Mouse (Mus musculus) urinary bladder, postnatal 10 days (tissue): ENCODE data around the gene Hs2st1.
A peak's percentile ranks its signal among the peaks of the same experiment; 100 is the strongest.

Experiments used
- DNase-seq: peaks from one replicate; pipeline ENCODE4 v3.0.0; 2022; ENCODE audit warnings: low spot score

Hs2st1 gene

DNA sequence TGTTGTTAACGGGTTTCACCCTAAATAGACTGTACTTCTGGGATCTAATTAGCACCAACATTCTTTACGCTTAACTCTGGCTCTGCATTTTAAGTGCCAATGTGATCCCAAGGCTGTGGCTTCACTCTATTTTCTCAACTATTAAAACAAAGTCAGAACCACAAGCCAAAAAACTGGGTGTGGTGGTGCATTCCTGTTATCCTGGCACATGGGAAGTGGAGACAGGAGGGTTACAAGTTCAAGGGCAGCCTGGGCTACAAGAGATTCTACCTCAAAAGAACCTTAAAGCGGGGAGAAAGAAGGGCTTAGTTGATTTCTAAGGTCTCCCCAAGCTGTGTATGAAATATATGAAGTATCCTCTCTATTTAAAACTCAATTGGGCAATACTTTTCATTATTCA is 133.9 kb downstream of the Hs2st1 start:
- DNase-seq: no peak

DNA sequence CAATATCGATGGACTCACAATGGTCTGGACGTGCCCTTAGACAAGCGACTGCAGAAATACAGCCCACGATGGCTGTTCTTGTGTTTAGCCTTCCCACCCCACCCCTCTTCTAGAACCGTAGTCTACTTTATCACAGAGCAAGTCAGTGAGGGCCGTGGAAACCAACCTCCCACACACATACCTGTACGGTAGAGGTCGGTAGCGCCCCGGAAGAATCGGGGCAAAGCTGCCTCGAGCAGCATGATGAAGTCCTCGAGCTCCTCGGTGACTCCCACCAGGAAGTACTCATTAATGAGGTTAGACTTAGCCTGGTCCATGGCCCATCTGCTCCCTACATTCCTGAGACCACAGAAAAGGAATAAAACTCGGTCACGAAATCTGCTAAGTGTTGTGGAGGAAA is 134.7 kb downstream of the Hs2st1 start:
- DNase-seq: no peak

DNA sequence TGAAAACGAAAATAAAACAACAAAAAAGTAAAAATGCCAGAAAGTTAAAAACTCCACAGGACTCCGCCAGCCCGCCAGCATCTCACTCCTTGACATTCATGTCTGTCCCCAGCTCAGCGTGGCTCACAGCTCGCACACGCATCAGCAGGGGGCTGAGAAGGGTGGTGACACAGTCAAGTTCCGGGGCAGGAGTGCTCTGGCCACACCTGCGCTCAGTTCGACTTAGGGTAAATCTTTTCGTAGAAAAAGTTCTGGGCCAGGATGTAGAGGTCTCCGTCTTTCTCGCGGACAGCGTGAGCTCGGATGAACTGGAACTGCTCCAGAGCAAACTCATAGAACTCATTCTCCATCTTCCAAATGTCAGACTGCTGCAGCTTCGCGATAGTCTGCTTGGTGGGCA is 135.7 kb downstream of the Hs2st1 start:
- no peak for DNase-seq

DNA sequence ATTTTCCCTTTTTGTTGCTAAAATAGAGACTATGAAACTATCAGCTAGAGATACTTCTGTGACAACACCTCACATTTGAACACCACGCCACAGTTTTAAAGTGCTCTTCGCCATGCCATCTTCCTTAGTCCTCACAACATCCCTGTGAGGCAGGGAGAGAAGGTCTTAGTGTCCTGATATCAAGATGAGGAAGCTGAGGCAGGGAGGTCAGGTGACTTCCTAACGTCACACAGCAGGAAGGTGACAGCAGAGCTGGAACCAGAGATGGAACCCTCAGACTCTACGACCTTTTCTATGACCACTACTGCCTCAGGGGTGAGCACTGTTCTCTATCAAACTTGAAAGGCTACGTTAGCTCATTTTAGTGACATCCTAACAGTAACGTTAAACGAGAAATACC is 136.9 kb downstream of the Hs2st1 start:
- DNase-seq: no peak

GRCm38 (mm10) chr3:144432143-144432577 is 137.8 kb downstream of the Hs2st1 start:
- no peak for DNase-seq

- DNase-seq: no peak
These were observed 141.2 kb downstream of the Hs2st1 start for GRCm38 (mm10) chr3:144428514-144429431.

DNA sequence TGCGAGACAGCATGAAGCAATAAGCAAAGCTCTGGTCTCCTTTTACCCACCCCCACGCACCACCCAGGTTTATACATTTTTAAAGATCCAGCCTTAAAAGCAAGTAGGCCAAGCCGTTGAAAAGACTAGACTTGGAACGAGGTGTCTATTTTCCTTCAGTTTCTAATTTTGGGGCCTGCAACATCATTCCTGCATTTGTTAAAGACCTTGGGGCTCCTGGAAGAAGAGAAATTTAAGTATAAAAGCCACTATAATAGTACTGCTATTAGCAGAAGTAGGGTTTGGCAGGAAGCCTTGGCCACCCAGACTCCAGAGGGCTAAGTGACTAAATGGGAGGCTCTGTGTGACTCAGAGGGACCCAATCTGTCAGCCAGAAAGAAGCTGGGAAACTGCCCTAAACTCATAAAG is 144.9 kb downstream of the Hs2st1 start:
- no peak for DNase-seq

- DNase-seq: no peak
These were observed 148.4 kb downstream of the Hs2st1 start for GRCm38 (mm10) chr3:144421404-144422180.

DNA sequence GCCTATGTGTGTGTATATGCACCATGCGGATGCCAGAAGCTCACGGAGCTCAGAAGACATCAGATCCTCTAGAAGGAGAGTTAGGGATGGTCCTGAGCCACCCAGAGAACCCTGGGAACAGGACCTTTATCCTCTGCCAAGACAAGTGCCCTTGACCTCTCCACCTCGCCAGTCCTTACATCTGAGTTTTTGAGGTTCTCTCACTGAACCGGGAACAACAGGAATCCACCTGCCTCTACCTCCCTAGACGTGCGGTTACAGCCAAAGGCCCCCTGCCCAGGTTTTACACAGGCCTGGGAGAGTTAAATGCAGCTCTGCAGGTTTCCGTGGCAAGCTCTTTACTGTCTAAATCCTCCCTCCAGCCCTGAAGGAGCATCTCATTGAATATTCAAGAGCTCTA is 156.2 kb downstream of the Hs2st1 start:
- no peak for DNase-seq

DNA sequence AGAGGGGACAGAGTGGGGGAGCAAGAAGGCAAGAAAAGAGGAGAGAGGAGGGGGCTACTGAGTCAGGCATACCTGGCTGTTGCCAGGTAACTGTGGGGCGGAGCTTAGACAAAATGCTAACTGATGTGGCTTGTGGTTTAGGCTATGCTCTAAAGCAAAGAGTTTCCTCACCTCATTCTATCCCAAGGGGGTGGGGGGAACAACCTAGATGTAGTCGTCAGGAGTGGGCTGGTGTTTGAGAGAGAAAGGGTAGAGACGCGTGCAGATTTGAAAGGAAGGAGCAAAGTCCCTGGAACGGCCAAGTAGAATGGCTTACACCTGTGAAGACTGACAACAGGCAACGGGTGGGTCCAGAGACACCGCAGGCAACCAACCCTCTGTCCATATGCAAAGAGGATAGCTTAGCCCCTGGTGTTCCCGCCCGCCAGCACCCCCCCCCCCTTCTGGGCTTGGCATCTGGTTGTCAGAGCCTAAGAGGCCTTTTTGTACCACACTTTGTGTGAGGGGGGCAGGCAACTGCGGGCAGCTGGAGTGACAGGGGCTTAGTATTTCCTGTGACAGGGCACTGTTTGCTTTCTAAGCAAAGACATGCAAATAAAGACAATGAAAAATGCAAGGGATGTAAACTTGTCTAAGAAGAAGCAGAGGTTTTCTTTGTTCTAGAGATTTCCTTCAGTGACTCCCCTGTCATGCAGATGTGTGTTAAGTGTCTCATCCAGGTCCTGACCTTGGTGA is 157.3 kb downstream of the Hs2st1 start:
- no peak for DNase-seq

- DNase-seq: no peak
These were observed 158.2 kb downstream of the Hs2st1 start for GRCm38 (mm10) chr3:144411650-144412278.

DNA sequence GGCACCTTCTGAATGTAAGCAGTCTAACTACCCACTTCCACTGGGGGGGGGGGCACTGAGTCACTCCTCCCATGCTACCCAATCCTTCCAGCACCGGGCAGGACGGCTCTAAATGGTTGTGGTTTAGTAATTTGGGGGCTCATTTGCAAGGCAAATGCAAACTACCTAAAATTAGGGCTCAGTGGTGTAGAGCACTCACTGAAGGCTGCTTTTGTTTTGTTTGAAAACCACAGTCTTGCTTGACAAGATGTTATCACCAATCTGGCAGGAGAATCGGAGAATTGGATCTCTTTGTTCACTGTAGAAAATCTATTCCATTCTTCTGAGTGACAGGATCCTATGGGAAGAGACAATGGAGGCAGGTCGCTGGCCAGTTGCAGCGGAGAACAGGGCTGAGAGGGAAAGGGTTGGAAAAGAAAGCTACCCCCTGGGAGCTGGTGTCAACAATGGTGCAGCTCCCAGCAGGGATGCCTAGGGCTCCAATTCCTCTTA is 158.9 kb downstream of the Hs2st1 start:
- DNase-seq: no peak

DNA sequence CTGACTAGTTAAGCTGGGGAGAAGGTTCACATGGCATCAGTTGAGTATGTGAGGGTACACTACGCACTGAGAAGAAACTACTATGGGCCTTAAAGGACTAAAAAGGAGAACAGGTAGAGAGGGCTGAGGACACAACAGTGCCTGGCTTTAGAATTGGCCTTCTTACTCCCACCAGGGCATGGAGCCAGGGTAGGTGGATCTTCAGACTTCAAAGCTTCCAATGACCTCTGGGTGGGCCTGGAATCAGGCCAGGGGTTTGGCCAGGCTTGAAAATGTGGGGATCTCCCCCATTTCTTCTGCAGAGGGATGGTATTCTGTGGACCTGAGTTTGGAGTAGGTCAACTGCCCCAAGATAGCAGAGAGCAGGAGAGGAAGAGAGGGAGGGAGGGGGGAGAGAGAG is 161.0 kb downstream of the Hs2st1 start:
- no peak for DNase-seq

DNA sequence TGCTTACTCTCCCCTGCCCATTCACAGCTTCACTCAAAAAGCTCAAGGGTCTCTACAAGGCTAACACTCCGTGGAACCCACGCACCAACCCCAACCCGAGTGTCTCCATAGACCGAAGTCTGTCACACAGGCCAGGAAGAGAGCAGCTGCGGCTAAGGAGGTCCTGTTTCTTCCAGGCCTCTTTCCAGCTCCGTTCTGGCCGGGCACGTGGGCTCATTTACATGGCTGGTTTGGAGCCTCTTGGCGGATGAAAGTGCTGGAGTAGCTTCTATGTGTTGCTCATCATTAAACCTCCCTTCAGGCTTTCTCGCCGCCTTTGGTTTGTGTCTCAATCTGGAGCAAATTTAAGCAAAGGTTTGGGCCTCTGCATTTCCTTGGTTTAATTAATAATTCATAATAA is 164.7 kb downstream of the Hs2st1 start:
- DNase-seq: no peak

DNA sequence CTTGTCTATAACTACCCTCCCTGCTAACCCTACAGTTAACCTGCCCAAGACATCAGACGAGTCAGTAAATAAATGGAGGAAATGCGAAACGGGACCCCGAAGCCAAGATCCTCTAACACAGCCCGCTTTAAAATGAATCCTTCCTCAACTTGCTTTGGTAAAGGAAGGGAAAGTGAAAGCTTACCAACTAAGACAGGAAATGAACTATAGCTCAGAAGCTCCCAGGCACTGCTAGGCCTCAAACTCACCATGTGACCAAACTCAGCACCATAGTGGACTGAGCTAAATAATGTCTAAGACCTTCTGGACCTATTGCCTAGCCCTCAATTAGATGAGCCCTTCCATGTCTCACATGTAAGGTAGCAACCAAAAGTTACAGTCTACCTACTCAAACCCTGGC is 168.7 kb downstream of the Hs2st1 start:
- no peak for DNase-seq

DNA sequence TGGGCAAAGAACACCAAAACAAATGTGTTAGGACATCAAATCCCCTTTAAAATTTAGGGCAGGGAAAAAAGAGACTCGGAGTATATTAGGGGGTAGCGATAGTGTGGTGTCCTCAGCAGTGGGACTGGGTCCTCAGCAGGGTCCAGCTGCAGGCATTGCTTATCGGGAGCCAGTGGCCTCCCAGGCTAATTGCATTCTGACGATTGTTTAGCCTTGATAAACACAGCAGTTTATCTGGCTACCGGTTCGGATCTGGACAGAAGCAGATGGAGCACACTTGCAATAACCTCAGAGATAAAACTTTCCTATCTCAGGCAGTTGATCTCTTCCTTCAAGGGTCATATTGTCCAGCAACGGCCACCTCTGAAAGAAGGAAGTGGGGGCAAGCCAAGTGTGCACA is 169.1 kb downstream of the Hs2st1 start:
- DNase-seq: no peak

DNA sequence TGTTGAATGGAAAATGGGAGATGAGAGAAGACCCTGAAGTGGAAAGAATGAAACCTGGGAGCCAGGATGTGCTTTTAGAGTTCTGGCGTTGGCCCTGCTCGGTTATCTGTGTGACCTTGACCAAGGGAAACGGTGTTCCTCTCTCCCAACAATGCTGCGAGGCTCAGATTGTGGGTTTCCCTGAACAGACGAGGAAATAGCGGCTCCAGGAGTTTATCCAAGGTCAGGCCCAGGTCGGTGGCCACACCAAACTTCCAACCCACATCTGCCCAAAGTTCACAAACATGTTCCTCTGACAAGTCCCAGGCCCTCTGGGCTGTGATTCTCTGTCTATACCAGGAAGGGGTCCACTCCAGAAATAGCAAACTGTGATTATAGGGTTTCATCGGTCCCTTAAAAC is 169.6 kb downstream of the Hs2st1 start:
- DNase-seq: no peak

DNA sequence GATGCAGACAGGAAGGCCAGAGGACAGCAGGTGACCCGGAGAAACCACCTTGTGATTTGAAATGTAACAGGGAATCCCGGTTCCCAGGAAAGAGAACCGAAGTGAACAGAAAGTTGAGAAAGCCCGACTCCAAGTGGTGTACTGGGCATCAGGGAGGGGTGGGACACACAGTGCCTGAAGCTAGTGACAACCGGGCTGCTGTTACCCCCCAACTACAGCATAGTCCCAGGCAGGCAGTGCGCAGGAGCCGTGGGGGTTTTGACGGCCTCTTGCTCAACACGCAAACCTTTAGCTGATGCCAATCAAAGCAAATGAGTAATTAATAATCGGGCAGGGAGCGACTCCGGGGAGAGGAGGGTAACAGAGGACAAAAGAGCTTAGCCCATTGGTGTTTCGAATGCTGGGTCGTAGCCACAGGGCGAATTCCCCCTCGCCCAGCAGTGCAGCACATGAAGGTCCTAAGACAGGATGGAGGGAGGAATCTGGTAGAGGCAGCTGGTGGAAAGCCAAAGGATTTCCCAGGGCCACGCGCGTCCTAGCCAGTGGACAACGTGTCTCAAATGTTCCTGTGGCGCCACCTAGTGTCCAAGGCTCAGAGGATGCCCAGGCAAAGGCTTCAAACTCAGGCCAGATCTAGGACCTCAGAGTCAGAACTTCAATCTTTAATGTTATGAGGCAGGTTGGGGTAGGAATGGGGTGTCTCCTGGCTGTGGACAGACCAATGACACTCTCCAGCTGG is 170.5 kb downstream of the Hs2st1 start:
- DNase-seq: peak; percentile 80

- DNase-seq: no peak
These were observed 171.8 kb downstream of the Hs2st1 start for GRCm38 (mm10) chr3:144398166-144398565.

- DNase-seq: no peak
These were observed 173.5 kb downstream of the Hs2st1 start for GRCm38 (mm10) chr3:144396478-144396877.

DNA sequence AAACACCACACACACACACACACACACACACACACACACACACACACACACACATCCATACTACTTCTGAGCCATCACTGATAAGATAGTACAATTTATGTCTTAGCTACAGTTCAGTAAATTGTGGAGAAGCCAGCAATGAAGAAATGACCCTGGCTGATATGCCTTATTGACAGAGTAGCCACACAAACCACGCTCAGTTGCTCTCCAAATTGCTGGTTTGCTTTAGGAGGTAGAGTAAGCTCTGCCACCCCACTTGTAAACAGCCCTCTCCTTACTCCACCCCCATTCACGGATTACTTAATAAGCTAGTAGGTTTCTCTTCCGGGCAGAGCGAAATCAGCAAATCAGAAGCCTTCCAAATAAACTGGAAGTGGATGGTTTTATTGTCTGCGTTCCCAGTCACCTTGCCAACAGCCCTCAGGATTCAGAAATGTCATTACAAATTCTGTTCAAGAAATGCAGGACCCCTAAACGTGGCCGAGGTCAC is 175.5 kb downstream of the Hs2st1 start:
- no peak for DNase-seq
